Mouse (Mus musculus): ENCODE results near the gene Slc16a1. TPM values are rescaled to one million over a fixed set of nuclear protein-coding genes. Genes with fewer than 3 reads are reported as not detected.
"Not testable (repeated sequence)": the region's sequence is repeated elsewhere in the genome, so short reads cannot be mapped to it uniquely, and the experiment has no call there.

The Slc16a1 gene
- polyA plus RNA-seq, 1 experiment from 2014 or later = 44.3 TPM

DNA sequence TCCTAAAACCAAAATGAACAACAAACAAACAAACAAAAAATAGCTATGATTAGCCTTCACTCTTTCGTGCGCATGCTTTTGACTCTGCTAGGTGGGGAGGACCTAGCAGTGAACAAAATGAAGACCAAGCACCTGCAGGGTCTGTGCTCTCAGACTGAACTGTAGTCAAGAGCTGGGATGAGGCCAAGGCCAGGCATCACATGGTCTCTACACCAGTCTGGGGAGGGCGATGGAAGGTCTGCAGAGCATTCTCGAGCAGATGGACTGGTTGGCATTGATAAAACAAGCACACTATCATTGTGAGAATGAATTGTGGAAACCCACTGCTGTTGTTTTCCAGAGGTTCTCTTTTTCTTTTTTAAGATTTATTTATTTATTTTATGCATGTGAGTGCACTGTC lies 65.5 kb downstream of the Slc16a1 start:
- 93% methylated on average over 4 of the region's 4 CpGs for WGBS
- no peak for DNase-seq (ENCODE audit: low spot score)

DNA sequence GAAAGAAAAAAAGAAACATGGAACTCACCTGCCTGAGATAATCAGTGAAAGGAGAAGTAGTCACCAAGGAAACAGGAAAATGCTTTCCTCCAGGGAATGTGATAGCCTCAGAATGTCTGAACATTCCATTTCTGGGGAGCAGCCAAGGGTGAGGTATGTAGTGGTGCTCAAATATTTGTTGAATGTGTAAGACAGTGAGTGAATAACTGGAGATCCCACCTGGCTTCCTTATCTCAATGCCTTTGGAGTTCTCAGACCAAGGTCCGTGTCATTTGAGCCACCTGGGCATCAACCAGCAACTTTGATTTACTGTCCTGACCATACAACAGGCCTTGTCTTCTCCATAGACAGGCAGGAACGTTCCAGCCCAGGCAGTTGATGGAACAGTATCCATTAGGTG lies 68.0 kb downstream of the Slc16a1 start:
- H3K4me3 ChIP-seq = no peak overlapping the region
- H3K4me1 ChIP-seq = peaks cover 2% of the 10 kb centered on the region; the same call in 1 of the 2 replicates
- 90% methylated on average over 2 of the region's 2 CpGs for WGBS
- no peaks in the 10 kb centered on the region for H3K9me3 ChIP-seq (replicated peaks)
- no peaks in the 10 kb centered on the region for H3K36me3 ChIP-seq
- H3K27ac ChIP-seq (replicated peaks) = no peak overlapping the region
- no peak for DNase-seq (ENCODE audit: low spot score)
- H3K27me3 ChIP-seq (ENCODE audit: low read depth, poor library complexity, severe bottlenecking) = no peaks in the 10 kb centered on the region

More for the DNA sequence above, 65.5 kb downstream of the Slc16a1 start:
- Histone ChIP-seq H3K27ac (replicated peaks) (no peak overlapping the region), H3K9me3 (replicated peaks) (no peaks in the 10 kb centered on the region), H3K36me3 (no peaks in the 10 kb centered on the region), H3K4me1 (peaks cover 2% of the 10 kb centered on the region; the same call in 1 of the 2 replicates), H3K27me3 (ENCODE audit: low read depth, poor library complexity, severe bottlenecking) (peaks cover 19% of the 10 kb centered on the region), H3K4me3 (no peak overlapping the region)

DNA sequence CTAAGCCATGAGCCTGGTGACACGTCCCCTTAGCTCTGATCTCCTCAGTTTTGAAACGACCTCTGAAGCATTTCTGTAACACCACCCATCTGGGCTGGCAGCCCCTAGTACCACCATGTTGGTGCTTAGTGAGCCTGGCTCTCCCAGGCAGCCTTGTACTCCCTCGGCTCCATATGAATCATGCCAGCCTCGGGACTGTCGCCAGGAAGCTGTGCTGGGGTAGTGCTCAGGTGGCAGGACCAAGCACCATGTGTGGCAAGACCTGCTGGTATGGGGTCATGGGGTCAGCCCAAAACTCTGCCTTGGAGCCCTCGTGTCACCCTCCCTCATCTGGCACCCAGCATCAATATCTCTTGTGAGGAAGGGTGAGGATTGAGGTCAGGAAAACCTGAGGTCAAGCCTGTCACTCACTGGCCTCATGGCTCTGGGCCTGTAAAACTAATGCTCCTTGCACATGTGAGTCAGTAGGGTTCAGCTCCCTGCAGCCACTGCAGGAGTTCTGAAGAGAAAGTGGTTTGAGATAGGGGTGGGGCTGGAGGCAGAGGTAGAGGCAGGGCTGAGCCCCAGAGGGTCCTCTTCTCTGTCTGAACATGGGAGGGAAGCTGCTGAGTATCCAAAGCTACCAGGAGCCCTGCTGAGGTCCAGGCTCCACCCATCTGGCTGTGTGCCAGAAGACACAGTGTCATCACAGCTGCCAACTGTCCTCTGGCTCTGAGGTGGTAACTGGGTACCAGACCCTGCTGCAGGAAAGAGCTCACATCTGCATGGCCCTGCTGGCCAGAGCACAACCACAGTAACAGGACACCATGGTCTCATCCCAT lies 68.7 kb downstream of the Slc16a1 start:
- not testable (repeated sequence) for H3K4me1 ChIP-seq; H3K36me3 ChIP-seq; H3K27ac ChIP-seq (replicated peaks); DNase-seq (ENCODE audit: low spot score); H3K4me3 ChIP-seq; H3K27me3 ChIP-seq (ENCODE audit: low read depth, poor library complexity, severe bottlenecking); H3K9me3 ChIP-seq (replicated peaks)
- 80% methylated on average over 6 of the region's 6 CpGs for WGBS

DNA sequence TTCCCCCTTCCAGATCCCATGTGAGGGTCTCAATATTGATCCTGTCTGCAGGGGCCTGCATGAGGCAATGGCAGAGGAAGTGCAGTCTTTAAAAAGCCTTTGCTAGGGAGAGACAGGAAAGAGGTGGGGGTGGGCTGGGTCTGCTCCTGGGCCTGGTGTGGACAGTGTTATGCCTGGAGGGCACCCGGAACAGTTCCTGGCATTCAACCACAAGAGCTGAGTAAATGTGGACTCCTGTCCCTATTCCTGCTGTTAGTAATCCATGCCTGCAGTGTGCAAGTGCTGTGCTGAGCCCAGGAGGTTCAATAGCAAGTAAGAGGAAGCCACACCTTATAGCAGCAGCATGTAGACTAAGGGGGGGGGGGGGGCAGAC lies 69.3 kb downstream of the Slc16a1 start:
- DNase-seq (ENCODE audit: low spot score); H3K27ac ChIP-seq (replicated peaks); H3K4me1 ChIP-seq; H3K36me3 ChIP-seq; H3K4me3 ChIP-seq; H3K9me3 ChIP-seq (replicated peaks); H3K27me3 ChIP-seq (ENCODE audit: low read depth, poor library complexity, severe bottlenecking): not testable (repeated sequence)
- WGBS = 100% methylated on average over 1 of the region's 1 CpGs

Other genes with a start within 250 kb of the Slc16a1 start
- 16.4 and 21.4 TPM in 2 replicates for gene Lrig2, start 126.8 kb upstream of the Slc16a1 start, polyA plus RNA-seq (2016; fragmentation: Nextera tagmentation; extraction: Ambion mirVana)
- 1.1 and 1.2 TPM in 2 replicates for gene Ppm1j, start 142.4 kb downstream of the Slc16a1 start, polyA plus RNA-seq (2016; fragmentation: Nextera tagmentation; extraction: Ambion mirVana)
- 0.15 TPM in 1 of 2 replicates, not detected in the other for gene Fam19a3, start 143.2 kb downstream of the Slc16a1 start, polyA plus RNA-seq (2016; fragmentation: Nextera tagmentation; extraction: Ambion mirVana)
- gene Rhoc, start 149.7 kb downstream of the Slc16a1 start, polyA plus RNA-seq (2016; fragmentation: Nextera tagmentation; extraction: Ambion mirVana) = 87.0 and 89.3 TPM in 2 replicates
- 12.7 and 13.5 TPM in 2 replicates for gene Mov10, start 179.9 kb downstream of the Slc16a1 start, polyA plus RNA-seq (2016; fragmentation: Nextera tagmentation; extraction: Ambion mirVana)
- gene St7l, start 225.3 kb downstream of the Slc16a1 start, polyA plus RNA-seq (2016; fragmentation: Nextera tagmentation; extraction: Ambion mirVana) = 35.5 and 36.2 TPM in 2 replicates
- 222 and 236 TPM in 2 replicates for gene Capza1, start 225.8 kb downstream of the Slc16a1 start, polyA plus RNA-seq (2016; fragmentation: Nextera tagmentation; extraction: Ambion mirVana)